Mouse (Mus musculus) embryonic facial prominence, embryonic 13.5 days (tissue): ENCODE data around the gene Ubb. TPM values are rescaled to one million over a fixed set of nuclear protein-coding genes. Genes with fewer than 3 reads are reported as not detected.
A peak's percentile ranks its signal among the peaks of the same experiment; 100 is the strongest.
"Not testable (repeated sequence)": the region's sequence is repeated elsewhere in the genome, so short reads cannot be mapped to it uniquely, and the experiment has no call there.

ENCODE experiments used
- ATAC-seq: fragments of 200-750 bp; cut with Nextera tagmentation; 2 replicates; pipeline ENCODE4 v1.8.0; 2017; ENCODE audit warnings: low read depth; ENCODE audit not compliant: insufficient number of reproducible peaks, insufficient read depth, low FRiP score, low TSS enrichment
- H3K27ac ChIP-seq: fragments of 300-500 bp; sonication (generic); 2 replicates; pipeline ENCODE4 v1.5.1; 2015; ENCODE audit warnings: moderate library complexity, mild to moderate bottlenecking, inconsistent platforms
- H3K27me3 ChIP-seq: fragments of 300-500 bp; sonication (generic); 2 replicates; pipeline ENCODE4 v1.6.1; 2015; ENCODE audit warnings: mild to moderate bottlenecking, inconsistent platforms
- H3K36me3 ChIP-seq: fragments of 300-500 bp; sonication (generic); 2 replicates; pipeline ENCODE4 v1.6.1; 2015; ENCODE audit warnings: mild to moderate bottlenecking, inconsistent platforms
- H3K4me1 ChIP-seq: fragments of 300-500 bp; sonication (generic); 2 replicates; pipeline ENCODE4 v1.6.1; 2015; ENCODE audit warnings: inconsistent platforms
- H3K4me2 ChIP-seq: fragments of 300-500 bp; sonication (generic); 2 replicates; pipeline ENCODE4 v1.6.1; 2015; ENCODE audit warnings: moderate library complexity, mild to moderate bottlenecking, inconsistent platforms
- H3K4me3 ChIP-seq: fragments of 300-500 bp; sonication (generic); 2 replicates; pipeline ENCODE4 v1.5.1; 2015; ENCODE audit warnings: mild to moderate bottlenecking, inconsistent platforms
- H3K9ac ChIP-seq: fragments of 300-500 bp; sonication (generic); 2 replicates; pipeline ENCODE4 v1.6.1; 2015; ENCODE audit warnings: mild to moderate bottlenecking, inconsistent platforms
- H3K9me3 ChIP-seq: fragments of 300-500 bp; sonication (generic); 2 replicates; pipeline ENCODE4 v1.6.1; 2016; ENCODE audit warnings: inconsistent platforms
- WGBS: fragments of 180-500 bp; shearing (Covaris S2); methylation state at CpG from one replicate; pipeline ENCODE4 v1.1.7; 2015; ENCODE audit warnings: mixed read lengths; 5-methylcytosine and 5-hydroxymethylcytosine counted together
- polyA plus RNA-seq: library from polyadenylated mRNA; unstranded; fragments of >200 nt; fragmentation: Nextera tagmentation; extraction: Ambion mirVana; gene quantifications from 2 replicates; pipeline ENCODE4 v1.2.1, GENCODE M21; 2015

Gene Ubb
- polyA plus RNA-seq: 3,261 and 3,547 TPM in 2 replicates

- Histone ChIP-seq H3K36me3 (peaks cover 24% of the 10 kb centered on the region), H3K4me1 (peaks cover 28% of the 10 kb centered on the region), H3K9ac (peak within 1 kb of the TSS; percentile 96), H3K4me3 (peak within 1 kb of the TSS; percentile 65), H3K27ac (peak within 1 kb of the TSS; percentile 99), H3K27me3 (no peaks in the 10 kb centered on the region), H3K4me2 (peak within 1 kb of the TSS; percentile 84), H3K9me3 (no peaks in the 10 kb centered on the region)
- peak; percentile 97 for ATAC-seq
- under 1% methylated on average over 40 of the region's 40 CpGs for WGBS
Observed at GRCm38 (mm10) chr11:62550727-62551225, at the start of gene Ubb. Gene Ubb, plus strand, starts transcription at chr11:62551171.

- H3K9me3 ChIP-seq: no peaks in the 10 kb centered on the region
- H3K27ac ChIP-seq: no peak overlapping the region
- 0 out of 2 replicates have a peak, but pooled peaks cover 6% of the 10 kb centered on the region for H3K4me1 ChIP-seq
- H3K9ac ChIP-seq: no peak overlapping the region
- H3K4me2 ChIP-seq: no peak overlapping the region
- no peak overlapping the region for H3K4me3 ChIP-seq
- ATAC-seq: no peak
- WGBS: 93% methylated on average over 4 of the region's 4 CpGs
- no peaks in the 10 kb centered on the region for H3K27me3 ChIP-seq
- H3K36me3 ChIP-seq: 0 out of 2 replicates have a peak, but pooled peaks cover 3% of the 10 kb centered on the region
Observed at GRCm38 (mm10) chr11:62507683-62508082, 43.3 kb upstream of the Ubb start.

GRCm38 (mm10) chr11:62508365-62508764 lies 42.6 kb upstream of the Ubb start:
- not testable (repeated sequence) for H3K27me3 ChIP-seq, H3K4me3 ChIP-seq, H3K36me3 ChIP-seq, ATAC-seq, H3K27ac ChIP-seq, H3K9me3 ChIP-seq, H3K9ac ChIP-seq, H3K4me1 ChIP-seq, H3K4me2 ChIP-seq
- 92% methylated on average over 13 of the region's 13 CpGs for WGBS

GRCm38 (mm10) chr11:62508816-62509215 lies 42.2 kb upstream of the Ubb start:
- not testable (repeated sequence) for H3K27ac ChIP-seq, ATAC-seq, H3K4me3 ChIP-seq, H3K9me3 ChIP-seq, H3K36me3 ChIP-seq, H3K27me3 ChIP-seq, H3K4me1 ChIP-seq, H3K9ac ChIP-seq, H3K4me2 ChIP-seq
- 95% methylated on average over 5 of the region's 5 CpGs for WGBS

GRCm38 (mm10) chr11:62509571-62509970 lies 41.4 kb upstream of the Ubb start:
- Histone ChIP-seq H3K27ac (no peak overlapping the region), H3K9ac (no peak overlapping the region), H3K4me3 (no peak overlapping the region), H3K27me3 (no peaks in the 10 kb centered on the region), H3K9me3 (no peaks in the 10 kb centered on the region), H3K4me1 (0 out of 2 replicates have a peak, but pooled peaks cover 6% of the 10 kb centered on the region), H3K4me2 (no peak overlapping the region), H3K36me3 (0 out of 2 replicates have a peak, but pooled peaks cover 3% of the 10 kb centered on the region)
- ATAC-seq: no peak
- WGBS: 88% methylated on average over 3 of the region's 3 CpGs

GRCm38 (mm10) chr11:62510956-62511355 lies 40.0 kb upstream of the Ubb start:
- Histone ChIP-seq H3K9ac (no peak overlapping the region), H3K4me1 (0 out of 2 replicates have a peak, but pooled peaks cover 6% of the 10 kb centered on the region), H3K4me3 (no peak overlapping the region), H3K27ac (no peak overlapping the region), H3K27me3 (no peaks in the 10 kb centered on the region), H3K9me3 (no peaks in the 10 kb centered on the region), H3K4me2 (no peak overlapping the region), H3K36me3 (0 out of 2 replicates have a peak, but pooled peaks cover 3% of the 10 kb centered on the region)
- no peak for ATAC-seq
- 87% methylated on average over 5 of the region's 5 CpGs for whole genome bisulfite sequencing

GRCm38 (mm10) chr11:62511444-62512202 lies 39.3 kb upstream of the Ubb start:
- Histone ChIP-seq H3K27me3 (no peaks in the 10 kb centered on the region), H3K36me3 (0 out of 2 replicates have a peak, but pooled peaks cover 3% of the 10 kb centered on the region), H3K9me3 (no peaks in the 10 kb centered on the region), H3K27ac (no peak overlapping the region), H3K9ac (no peak overlapping the region), H3K4me1 (0 out of 2 replicates have a peak, but pooled peaks cover 6% of the 10 kb centered on the region), H3K4me2 (no peak overlapping the region), H3K4me3 (no peak overlapping the region)
- ATAC-seq: no peak
- WGBS: 71% methylated on average over 13 of the region's 13 CpGs

- Histone ChIP-seq H3K4me3 (no peak overlapping the region), H3K9me3 (no peaks in the 10 kb centered on the region), H3K4me2 (no peak overlapping the region), H3K27me3 (no peaks in the 10 kb centered on the region), H3K9ac (no peak overlapping the region), H3K27ac (no peak overlapping the region), H3K36me3 (0 out of 2 replicates have a peak, but pooled peaks cover 3% of the 10 kb centered on the region), H3K4me1 (0 out of 2 replicates have a peak, but pooled peaks cover 8% of the 10 kb centered on the region)
- no peak for ATAC-seq
- 83% methylated on average over 8 of the region's 8 CpGs for WGBS
Observed at GRCm38 (mm10) chr11:62512529-62513080, 38.4 kb upstream of the Ubb start.

GRCm38 (mm10) chr11:62513311-62513710 lies 37.7 kb upstream of the Ubb start:
- Histone ChIP-seq H3K4me2 (no peak overlapping the region), H3K36me3 (0 out of 2 replicates have a peak, but pooled peaks cover 3% of the 10 kb centered on the region), H3K27me3 (no peaks in the 10 kb centered on the region), H3K27ac (no peak overlapping the region), H3K4me3 (no peak overlapping the region), H3K4me1 (0 out of 2 replicates have a peak, but pooled peaks cover 11% of the 10 kb centered on the region), H3K9me3 (no peaks in the 10 kb centered on the region), H3K9ac (no peak overlapping the region)
- no peak for ATAC-seq
- WGBS: 78% methylated on average over 6 of the region's 6 CpGs

- H3K27ac ChIP-seq: no peak overlapping the region
- ATAC-seq: no peak
- H3K4me1 ChIP-seq: peaks cover 14% of the 10 kb centered on the region; the same call in 1 of the 2 replicates
- no peaks in the 10 kb centered on the region for H3K9me3 ChIP-seq
- peak overlapping the region; percentile 16; the same call in 1 of the 2 replicates for H3K9ac ChIP-seq
- H3K4me2 ChIP-seq: no peak overlapping the region
- no peaks in the 10 kb centered on the region for H3K27me3 ChIP-seq
- H3K4me3 ChIP-seq: no peak overlapping the region
- no peaks in the 10 kb centered on the region for H3K36me3 ChIP-seq
- 22% methylated on average over 2 of the region's 2 CpGs for WGBS
Observed at GRCm38 (mm10) chr11:62518991-62519390, 32.0 kb upstream of the Ubb start.

GRCm38 (mm10) chr11:62522283-62522682 lies 28.7 kb upstream of the Ubb start:
- Histone ChIP-seq H3K4me1 (peaks cover 21% of the 10 kb centered on the region; the same call in 1 of the 2 replicates), H3K4me3 (no peak overlapping the region), H3K9me3 (no peaks in the 10 kb centered on the region), H3K9ac (no peak overlapping the region), H3K27ac (no peak overlapping the region), H3K36me3 (0 out of 2 replicates have a peak, but pooled peaks cover 2% of the 10 kb centered on the region), H3K4me2 (no peak overlapping the region), H3K27me3 (no peaks in the 10 kb centered on the region)
- WGBS: 53% methylated on average over 2 of the region's 2 CpGs
- no peak for ATAC-seq
